Comparison of ENCODE assay signal across 20 mouse cellular contexts in genomic region chr1:60361626-60362025, GRCm38 (mm10). TPM values are rescaled to one million over a fixed set of nuclear protein-coding genes. Genes with fewer than 3 reads are reported as not detected.
DNase-seq lines count a peak whose midpoint lies in the region; ATAC-seq lines count a peak whose summit lies in the region.
"Had no signal": no experiment of that assay in that cellular context is flagged by ENCODE, and none has a peak within 500 bp of the region (broad histone marks: within the 10 kb centered on the region; RNA-seq: fewer than 3 reads in every experiment).

No protein-coding gene starts in this region.

- peak; percentile 14 to 20 for DNase-seq in kidney, postnatal 36 days
- DNase-seq in kidney, postnatal 4 days: no peak
- DNase-seq in CD4-positive, CD25-positive, alpha-beta regulatory T cell, adult 2 months (ENCODE audit: low read depth, low spot score): peak; percentile 9
- no peak for DNase-seq in thymus, postnatal 14 days
- no peak for DNase-seq in ovary, postnatal 14 days (ENCODE audit: low spot score)
- DNase-seq: adrenal gland, postnatal 14 days; cerebellum, adult 2 months; cerebellum, postnatal 25 days; gastrocnemius, adult 2 months; heart, postnatal 36 days; layer of hippocampus, postnatal 36 days; liver, postnatal 0 days; right cerebral cortex, postnatal 14 days; spleen, adult 18-20 months had no signal

- 0 out of 2 replicates have a peak, but pooled peaks have one; percentile 36 for ATAC-seq in common myeloid progenitor, adult 5-6 weeks (replicated peaks; ENCODE audit: low read depth, poor library complexity, severe bottlenecking)
- no peak for ATAC-seq in erythroblast, adult 5-6 weeks (replicated peaks; ENCODE audit: low FRiP score, poor library complexity, severe bottlenecking)
- ATAC-seq: forebrain, embryonic 14.5 days; intestine, embryonic 15.5 days; liver, postnatal 0 days; lung, postnatal 0 days; midbrain, embryonic 13.5 days had no signal

RNA-seq across cellular contexts. Expression of gene Cyp20a1, which starts 18.5 kb away (rescaled TPM):
- 28.3 and 38.5 TPM in 2 replicates for total RNA-seq in common myeloid progenitor, adult 5-6 weeks (2017)
- 1.5 and 6.1 TPM in 2 replicates for total RNA-seq in erythroblast, adult 5-6 weeks (2015; ENCODE audit: low replicate concordance)
- 5.4 and 5.5 TPM in 2 replicates for total RNA-seq in erythroblast, adult 5-6 weeks (2017; ENCODE audit: low replicate concordance)

RNA-seq across cellular contexts. Expression of gene Abi2, which starts 47.8 kb away (rescaled TPM):
- 24.6 and 28.1 TPM in 2 replicates for total RNA-seq in common myeloid progenitor, adult 5-6 weeks (2017)
- total RNA-seq in erythroblast, adult 5-6 weeks (2015; ENCODE audit: low replicate concordance): 3.3 and 3.5 TPM in 2 replicates
- total RNA-seq in erythroblast, adult 5-6 weeks (2017; ENCODE audit: low replicate concordance): 1.3 and 3.3 TPM in 2 replicates

Comparison
In these comparisons a context has a peak if more than half of its experiments do, and no peak if none do; other contexts are left out.
1. DNase-seq: peak in kidney, postnatal 36 days (2 of 2) and CD4-positive, CD25-positive, alpha-beta regulatory T cell, adult 2 months (single experiment); none in kidney, postnatal 4 days (0 of 2), thymus, postnatal 14 days (single experiment) and ovary, postnatal 14 days (single experiment).